Mouse (Mus musculus): ENCODE data around the gene Nr4a3. TPM values are rescaled to one million over a fixed set of nuclear protein-coding genes. Genes with fewer than 3 reads are reported as not detected.

The Nr4a3 gene
- total RNA-seq, 2 experiments from 2014 or later = not detected

DNA sequence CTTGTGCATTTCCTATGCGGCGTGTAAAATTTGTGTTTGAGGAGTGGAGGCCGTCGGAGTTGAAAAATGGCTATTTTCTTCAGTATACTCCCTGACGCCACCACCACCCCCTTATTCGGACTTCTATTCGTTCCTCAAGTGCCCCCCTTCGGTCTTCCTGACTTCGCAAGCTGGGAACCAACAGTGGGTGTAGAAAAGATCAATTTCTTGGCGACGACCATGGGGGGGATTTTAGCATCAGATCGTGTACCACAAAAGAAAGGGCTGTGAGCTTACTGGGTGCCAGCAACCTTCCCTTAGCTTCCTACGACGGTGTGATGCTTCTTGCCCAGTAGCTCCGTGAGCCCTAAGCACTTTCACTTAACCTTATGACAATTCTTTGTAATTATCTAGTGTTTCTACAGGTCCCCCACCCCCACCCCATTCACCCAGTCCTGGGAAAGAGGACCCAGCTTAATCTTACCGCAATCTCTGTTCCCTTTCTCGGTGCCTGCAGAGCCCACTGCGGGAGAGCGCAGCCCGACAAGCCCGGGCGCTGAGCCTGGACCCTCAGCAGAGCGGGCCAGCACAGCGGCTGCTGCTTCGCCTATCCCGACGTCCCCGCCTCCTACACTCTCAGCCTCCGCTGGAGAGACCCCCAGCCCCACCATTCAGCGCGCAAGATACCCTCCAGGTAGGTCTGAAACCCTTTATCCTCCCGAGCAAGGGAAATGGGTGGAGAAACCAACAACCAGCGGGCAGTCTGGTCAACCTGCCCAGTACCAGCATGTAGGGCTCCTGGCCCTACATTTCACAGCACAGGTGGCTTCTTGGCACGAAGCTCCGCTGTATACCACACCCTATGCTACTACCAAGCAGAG lies 3.7 kb downstream of the Nr4a3 start:
- ATAC-seq (replicated peaks; ENCODE audit: low FRiP score, poor library complexity, severe bottlenecking) = no peak

DNA sequence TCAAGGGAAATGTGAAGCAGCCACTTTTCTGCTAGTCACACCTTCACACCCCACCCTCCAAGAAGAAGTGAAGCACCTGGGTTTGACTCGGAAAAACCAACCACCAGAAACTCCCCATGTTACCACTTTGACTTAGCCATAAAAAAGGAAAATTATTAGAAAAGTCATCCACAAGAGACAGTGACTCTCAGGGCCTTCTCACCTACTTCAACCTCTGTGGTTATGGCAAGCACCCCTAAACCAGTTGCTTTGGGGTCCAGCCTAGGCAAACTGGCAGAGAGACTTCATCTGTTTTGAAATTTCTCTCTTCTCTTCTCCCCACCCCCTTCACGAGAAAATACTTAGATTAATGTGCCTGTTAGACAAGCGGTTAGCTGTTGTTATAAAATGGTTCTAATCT lies 5.1 kb downstream of the Nr4a3 start:
- no peak for ATAC-seq (replicated peaks; ENCODE audit: low FRiP score, poor library complexity, severe bottlenecking)

GRCm38 (mm10) chr4:48050442-48050841 lies 5.5 kb downstream of the Nr4a3 start:
- ATAC-seq (replicated peaks; ENCODE audit: low FRiP score, poor library complexity, severe bottlenecking) = no peak

DNA sequence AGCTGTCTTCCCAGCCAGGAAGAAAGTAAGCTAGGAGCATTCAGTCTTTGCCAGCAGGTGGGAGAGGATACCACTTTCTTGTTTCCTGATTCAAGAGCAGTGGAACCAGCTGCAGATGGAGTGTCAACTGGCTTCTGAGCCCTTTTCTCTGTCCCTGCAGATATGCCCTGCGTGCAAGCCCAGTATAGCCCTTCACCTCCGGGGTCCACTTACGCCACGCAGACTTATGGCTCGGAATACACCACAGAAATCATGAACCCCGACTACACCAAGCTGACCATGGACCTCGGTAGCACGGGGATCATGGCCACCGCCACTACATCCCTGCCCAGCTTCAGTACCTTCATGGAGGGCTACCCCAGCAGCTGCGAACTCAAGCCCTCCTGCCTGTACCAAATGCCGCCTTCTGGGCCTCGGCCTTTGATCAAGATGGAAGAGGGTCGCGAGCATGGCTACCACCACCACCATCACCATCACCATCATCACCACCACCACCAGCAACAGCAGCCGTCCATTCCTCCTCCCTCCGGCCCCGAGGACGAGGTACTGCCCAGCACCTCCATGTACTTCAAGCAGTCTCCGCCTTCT lies 6.2 kb downstream of the Nr4a3 start:
- ATAC-seq (replicated peaks; ENCODE audit: low FRiP score, poor library complexity, severe bottlenecking) = no peak

GRCm38 (mm10) chr4:48051674-48052121 lies 6.7 kb downstream of the Nr4a3 start:
- ATAC-seq (replicated peaks; ENCODE audit: low FRiP score, poor library complexity, severe bottlenecking) = no peak

GRCm38 (mm10) chr4:48061716-48062115 lies 16.8 kb downstream of the Nr4a3 start:
- ATAC-seq (replicated peaks; ENCODE audit: low FRiP score, poor library complexity, severe bottlenecking) = no peak

- no peak for ATAC-seq (replicated peaks; ENCODE audit: low FRiP score, poor library complexity, severe bottlenecking)
These were observed 19.4 kb downstream of the Nr4a3 start for GRCm38 (mm10) chr4:48064311-48064710.

- ATAC-seq (replicated peaks; ENCODE audit: low FRiP score, poor library complexity, severe bottlenecking) = no peak
These were observed 21.7 kb downstream of the Nr4a3 start for GRCm38 (mm10) chr4:48066676-48067075.

DNA sequence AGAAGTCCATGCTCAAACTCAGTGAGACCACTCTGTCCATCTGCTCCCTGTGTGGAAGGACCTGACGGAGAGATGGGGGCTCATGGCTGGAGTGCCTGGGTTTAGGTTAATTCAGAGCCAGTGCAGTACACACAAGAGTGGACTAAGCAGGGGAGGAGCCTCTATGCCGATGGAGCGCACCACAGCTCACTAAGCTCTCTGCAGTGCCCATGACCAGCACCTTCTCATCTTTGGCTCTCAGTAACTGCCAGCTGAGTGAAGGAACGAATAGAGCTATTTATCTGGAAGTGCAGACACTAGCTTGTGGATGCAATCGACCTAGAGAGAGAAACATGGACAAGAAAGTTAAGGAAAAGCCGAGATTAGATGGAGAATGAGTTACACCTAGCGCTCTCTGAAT lies 24.2 kb downstream of the Nr4a3 start:
- no peak for ATAC-seq (replicated peaks; ENCODE audit: low FRiP score, poor library complexity, severe bottlenecking)

DNA sequence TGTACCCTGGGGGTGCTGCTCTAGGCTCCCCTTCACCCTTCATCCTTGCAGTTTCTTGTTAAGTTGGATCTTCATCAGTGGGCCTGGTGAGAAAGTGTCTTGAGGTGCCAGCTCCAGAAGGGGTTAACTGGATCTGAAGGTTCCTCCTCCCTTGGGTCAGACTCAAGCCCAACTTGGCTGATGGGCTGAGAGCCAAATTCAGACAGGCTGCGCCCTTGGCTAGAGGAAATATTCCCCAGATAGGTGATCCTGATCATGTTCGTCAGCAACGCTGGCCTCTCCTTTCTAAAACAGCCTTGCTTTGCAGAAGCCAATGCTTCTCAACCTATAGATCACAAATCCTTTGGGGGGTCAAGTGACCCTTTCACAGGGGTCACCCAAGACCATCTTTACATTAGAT lies 27.1 kb downstream of the Nr4a3 start:
- ATAC-seq (replicated peaks; ENCODE audit: low FRiP score, poor library complexity, severe bottlenecking) = no peak

DNA sequence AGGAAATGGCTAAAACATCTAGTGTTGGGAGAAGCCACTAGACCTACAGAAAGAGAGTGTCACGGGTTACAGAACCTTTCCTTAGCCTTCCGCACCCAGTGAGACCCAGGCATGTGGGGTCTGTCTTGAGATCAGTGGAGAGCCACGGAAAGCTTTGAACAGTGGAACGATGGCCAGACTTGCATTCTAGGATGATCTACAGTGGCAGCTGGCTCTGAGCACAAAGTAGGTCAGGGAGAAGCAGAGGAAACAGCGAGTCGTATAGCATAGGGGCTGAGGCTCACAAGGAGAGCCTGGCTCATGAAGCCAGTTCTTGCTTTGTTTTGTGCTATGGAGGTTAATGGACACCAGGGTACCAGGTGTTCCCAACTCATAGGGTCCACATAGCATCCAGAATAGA lies 28.4 kb downstream of the Nr4a3 start:
- ATAC-seq (replicated peaks; ENCODE audit: low FRiP score, poor library complexity, severe bottlenecking) = no peak

GRCm38 (mm10) chr4:48074451-48075240 lies 29.7 kb downstream of the Nr4a3 start:
- ATAC-seq (replicated peaks; ENCODE audit: low FRiP score, poor library complexity, severe bottlenecking) = no peak

DNA sequence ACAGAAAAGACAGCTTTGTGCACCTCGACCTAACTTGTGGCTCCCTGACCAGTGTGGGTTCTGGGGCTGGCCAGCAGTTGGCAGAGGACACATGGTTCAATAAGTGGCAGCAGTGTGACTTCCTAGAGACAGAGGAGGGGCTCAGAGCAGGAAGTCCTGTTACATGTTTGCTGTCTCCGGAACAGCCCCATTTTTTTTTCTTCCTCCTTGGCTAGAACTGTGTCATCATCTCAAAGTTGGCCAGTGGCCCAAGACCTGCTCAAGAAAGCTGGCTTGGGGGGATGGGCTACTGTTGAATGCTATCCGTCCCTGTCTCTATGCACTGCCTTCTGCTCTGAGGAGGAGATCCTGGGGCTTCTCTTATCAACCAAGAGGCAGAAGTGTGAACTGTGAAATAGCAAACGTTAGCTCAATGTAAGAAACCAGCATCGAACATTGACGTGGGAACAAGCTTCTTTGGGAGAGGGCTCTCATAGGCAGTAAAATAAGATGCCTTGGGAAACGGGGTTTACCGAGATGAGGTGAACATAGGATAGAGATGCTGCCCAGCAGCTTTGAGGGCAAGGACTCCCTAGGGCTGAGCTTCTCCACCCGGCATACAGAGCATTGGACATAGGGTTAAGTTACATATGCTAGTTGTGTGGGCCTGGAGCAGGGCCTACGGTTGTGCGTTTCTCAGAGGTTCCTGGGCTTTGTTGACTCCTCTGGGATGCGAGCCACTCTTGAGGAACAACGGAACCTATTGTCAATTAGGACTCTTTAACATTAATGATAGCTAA lies 31.9 kb downstream of the Nr4a3 start:
- ATAC-seq (replicated peaks; ENCODE audit: low FRiP score, poor library complexity, severe bottlenecking) = peak; percentile 72

- no peak for ATAC-seq (replicated peaks; ENCODE audit: low FRiP score, poor library complexity, severe bottlenecking)
These were observed 33.3 kb downstream of the Nr4a3 start for GRCm38 (mm10) chr4:48078213-48078612.

DNA sequence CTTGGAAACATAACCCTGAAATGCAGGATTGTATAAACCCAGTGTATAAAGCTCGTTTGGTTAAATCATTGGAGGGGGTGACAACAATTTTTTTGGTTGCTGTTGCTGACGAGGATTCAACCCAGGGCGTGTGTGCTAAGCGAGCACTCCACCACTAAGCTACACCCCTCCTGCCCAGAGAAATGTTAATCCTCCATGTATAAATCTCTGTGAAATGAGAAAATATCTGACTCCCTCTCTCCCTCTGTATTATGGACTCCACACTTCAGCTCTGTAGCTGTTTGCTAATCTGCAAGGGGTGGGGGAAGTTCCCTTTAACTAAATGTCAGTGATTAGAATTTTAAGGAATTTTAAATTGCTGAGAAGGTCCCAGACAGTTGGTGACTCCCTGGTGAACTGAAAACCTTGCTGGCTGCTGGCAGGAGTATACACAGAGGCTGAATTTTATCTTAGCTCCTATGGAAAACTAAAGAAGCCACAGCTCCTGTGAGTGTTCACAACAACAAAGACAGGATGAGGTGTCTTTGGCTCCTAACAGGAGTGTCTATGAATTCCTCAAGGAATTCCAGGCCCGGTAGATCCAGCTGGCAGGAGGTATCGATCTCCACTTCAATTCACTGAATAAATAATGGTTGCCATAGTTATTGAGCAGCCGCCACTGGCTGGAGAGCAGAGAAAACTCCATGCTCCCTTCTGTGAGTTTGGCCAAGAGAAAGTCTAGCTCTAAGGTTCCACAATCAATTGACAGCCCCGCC lies 34.5 kb downstream of the Nr4a3 start:
- ATAC-seq (replicated peaks; ENCODE audit: low FRiP score, poor library complexity, severe bottlenecking) = no peak

- no peak for ATAC-seq (replicated peaks; ENCODE audit: low FRiP score, poor library complexity, severe bottlenecking)
These were observed 38.5 kb downstream of the Nr4a3 start for GRCm38 (mm10) chr4:48083452-48083851.

DNA sequence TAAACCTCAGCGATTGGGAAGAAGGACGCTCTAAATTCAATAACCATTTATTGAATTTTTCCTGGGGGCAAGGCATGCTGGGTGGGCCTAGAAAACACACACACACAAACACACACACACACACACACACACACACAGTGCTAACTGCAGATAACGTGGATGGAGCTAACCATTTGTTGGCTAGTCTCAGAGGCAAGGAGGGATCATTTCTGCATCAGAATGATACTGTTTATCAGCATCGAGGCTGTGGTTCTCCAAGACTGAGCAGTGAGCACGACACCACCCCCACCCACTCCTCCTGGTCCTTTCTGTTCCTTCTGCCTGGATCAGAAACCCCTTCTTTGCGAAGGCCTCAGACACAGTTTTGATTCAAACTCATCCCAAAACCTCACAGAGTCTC lies 41.7 kb downstream of the Nr4a3 start:
- ATAC-seq (replicated peaks; ENCODE audit: low FRiP score, poor library complexity, severe bottlenecking) = peak; percentile 84

DNA sequence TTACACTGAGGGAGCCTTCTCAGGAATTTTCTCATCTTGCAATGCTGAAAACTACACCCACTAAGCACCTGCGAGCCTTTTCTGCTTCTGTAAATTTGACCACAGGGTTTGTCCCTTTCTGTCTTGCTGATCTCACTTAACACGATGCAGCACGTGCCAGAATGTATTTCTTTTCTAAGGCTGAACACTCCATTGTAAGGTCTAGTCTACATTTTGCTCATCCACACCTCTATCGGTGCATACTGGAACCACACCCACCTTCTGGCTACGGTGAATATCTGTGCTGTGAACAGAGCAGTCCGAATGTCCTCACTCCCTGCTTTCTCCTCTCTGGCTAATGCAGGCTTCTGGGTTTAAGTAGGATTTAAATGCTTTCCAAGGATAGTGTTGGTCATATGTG lies 42.5 kb downstream of the Nr4a3 start:
- ATAC-seq (replicated peaks; ENCODE audit: low FRiP score, poor library complexity, severe bottlenecking) = peak; percentile 91

DNA sequence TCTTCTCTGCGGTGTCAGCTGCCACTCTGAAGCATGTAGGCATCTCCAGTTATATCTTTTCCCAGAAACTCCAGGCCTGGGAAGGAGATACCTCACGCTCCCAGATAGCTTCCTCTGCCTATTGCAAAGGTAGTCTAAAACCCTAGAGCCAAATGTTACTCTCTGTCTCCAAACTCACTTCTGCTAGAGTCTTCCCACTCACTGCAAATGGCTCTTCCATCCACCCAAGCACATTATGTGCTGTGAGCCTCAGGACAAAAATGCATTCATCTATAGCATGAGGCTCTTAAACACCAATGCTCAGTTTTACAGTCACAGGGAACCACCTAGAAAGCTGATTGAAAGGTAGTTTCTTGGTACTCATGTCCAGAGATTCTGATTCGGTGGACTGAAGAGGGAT lies 48.3 kb downstream of the Nr4a3 start:
- no peak for ATAC-seq (replicated peaks; ENCODE audit: low FRiP score, poor library complexity, severe bottlenecking)
